Mouse (Mus musculus) spleen, adult 2 months (tissue): ENCODE measurements around the gene Mcts2. TPM values are rescaled to one million over a fixed set of nuclear protein-coding genes. Genes with fewer than 3 reads are reported as not detected.

Experiments used
- DNase-seq, 2 experiments: peaks; one replicate each; pipeline versions ENCODE4 v3.0.0 to v3.0.0-alpha.2; 2012 to 2021; ENCODE audit warnings: low spot score in 2 of 2, low read depth in 1 of 2
- H3K27ac ChIP-seq: fragments of 200-500 bp; 2 replicates; pipeline ENCODE4 v1.5.1; 2012; ENCODE audit warnings: low read length, inconsistent platforms; ENCODE audit not compliant: insufficient read depth
- H3K27me3 ChIP-seq: fragments of 200-500 bp; 2 replicates; pipeline ENCODE4 v1.6.1; 2012; ENCODE audit warnings: mild to moderate bottlenecking, moderate library complexity, low read length, inconsistent platforms; ENCODE audit not compliant: control insufficient read depth, insufficient read depth
- H3K36me3 ChIP-seq: fragments of 200-500 bp; 2 replicates; pipeline ENCODE4 v1.6.1; 2012; ENCODE audit warnings: mild to moderate bottlenecking, low read length, inconsistent platforms; ENCODE audit not compliant: control insufficient read depth, insufficient read depth
- H3K4me1 ChIP-seq: fragments of 200-500 bp; 2 replicates; pipeline ENCODE4 v1.6.1; 2011; ENCODE audit warnings: inconsistent platforms; ENCODE audit not compliant: control insufficient read depth, insufficient read depth, insufficient read length
- H3K4me3 ChIP-seq: fragments of 200-500 bp; 2 replicates; pipeline ENCODE4 v1.5.1; 2011; ENCODE audit warnings: mild to moderate bottlenecking, inconsistent platforms; ENCODE audit not compliant: insufficient read depth, insufficient read length; ENCODE audit errors: extremely low read depth
- CTCF ChIP-seq: fragments of 200-500 bp; IDR thresholded peaks from 2 replicates; pipeline ENCODE4 v1.5.1; 2011; ENCODE audit warnings: mild to moderate bottlenecking, inconsistent platforms; ENCODE audit not compliant: insufficient read depth, insufficient read length, insufficient replicate concordance; ENCODE audit errors: extremely low read depth
- POLR2A ChIP-seq: fragments of 200-500 bp; IDR thresholded peaks from 2 replicates; pipeline ENCODE4 v1.6.1; 2011; ENCODE audit warnings: low read depth, low read length, inconsistent platforms
- WGBS: fragments of 180-500 bp; shearing (Covaris S2); methylation state at CpG from one replicate; pipeline ENCODE4 v1.1.7; 2018; 5-methylcytosine and 5-hydroxymethylcytosine counted together
- polyA plus RNA-seq: library from polyadenylated mRNA; depleted of rRNA; stranded (reverse); fragments of >200 nt; gene quantifications from 2 replicates; pipeline ENCODE4 v1.2.3, GENCODE M21; 2012

Gene Mcts2
- polyA plus RNA-seq, 1 experiment = 1.5 TPM

DNA sequence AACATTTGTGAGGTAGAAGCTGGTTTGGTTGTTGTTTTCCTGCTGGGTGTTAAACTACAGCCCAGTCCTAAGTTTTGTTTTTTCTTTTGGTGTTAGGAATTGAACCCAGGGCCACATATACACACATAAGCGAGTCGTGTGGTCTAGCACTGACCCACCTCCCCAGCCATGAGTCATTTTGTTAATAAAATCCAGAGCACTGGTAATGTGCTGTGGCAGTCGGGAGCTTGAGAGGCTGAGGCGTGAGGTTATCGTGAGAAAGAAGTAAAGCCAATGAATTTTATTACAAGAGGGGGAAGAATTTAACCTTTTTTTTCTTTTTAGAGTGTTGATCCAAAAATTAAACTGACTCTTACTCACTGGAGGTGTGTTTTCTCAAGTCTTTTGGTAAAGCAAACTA, 3.7 kb upstream of the Mcts2 start:
- Histone ChIP-seq H3K4me3 (no peak overlapping the region), H3K36me3 (peaks cover 60% of the 10 kb centered on the region), H3K4me1 (no peaks in the 10 kb centered on the region), H3K27me3 (no peaks in the 10 kb centered on the region), H3K27ac (no peak overlapping the region)
- 91% methylated on average over 5 of the region's 5 CpGs for WGBS
- TF ChIP-seq CTCF (no peak), POLR2A (no peak)
- no peak for DNase-seq

DNA sequence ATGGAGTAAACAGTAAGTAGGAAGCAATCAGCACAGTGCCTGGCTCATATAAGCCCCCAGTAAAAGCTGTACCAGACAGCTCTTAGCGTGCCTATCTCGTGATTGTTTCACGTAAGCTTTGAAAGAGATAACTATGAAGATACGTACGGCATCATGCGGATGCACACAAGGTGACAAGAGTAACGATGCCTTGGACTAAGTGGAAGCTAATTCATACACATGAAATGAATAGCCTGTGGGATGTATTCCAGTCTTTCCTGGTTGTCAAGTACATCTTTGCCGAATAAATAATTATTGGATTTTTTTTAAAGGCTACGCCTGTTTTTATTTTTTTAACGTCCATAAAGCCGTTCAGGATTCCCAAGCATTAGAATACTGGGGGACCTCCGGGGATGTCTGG, 436 bp upstream of the Mcts2 start:
- peaks cover 66% of the 10 kb centered on the region for H3K36me3 ChIP-seq

DNA sequence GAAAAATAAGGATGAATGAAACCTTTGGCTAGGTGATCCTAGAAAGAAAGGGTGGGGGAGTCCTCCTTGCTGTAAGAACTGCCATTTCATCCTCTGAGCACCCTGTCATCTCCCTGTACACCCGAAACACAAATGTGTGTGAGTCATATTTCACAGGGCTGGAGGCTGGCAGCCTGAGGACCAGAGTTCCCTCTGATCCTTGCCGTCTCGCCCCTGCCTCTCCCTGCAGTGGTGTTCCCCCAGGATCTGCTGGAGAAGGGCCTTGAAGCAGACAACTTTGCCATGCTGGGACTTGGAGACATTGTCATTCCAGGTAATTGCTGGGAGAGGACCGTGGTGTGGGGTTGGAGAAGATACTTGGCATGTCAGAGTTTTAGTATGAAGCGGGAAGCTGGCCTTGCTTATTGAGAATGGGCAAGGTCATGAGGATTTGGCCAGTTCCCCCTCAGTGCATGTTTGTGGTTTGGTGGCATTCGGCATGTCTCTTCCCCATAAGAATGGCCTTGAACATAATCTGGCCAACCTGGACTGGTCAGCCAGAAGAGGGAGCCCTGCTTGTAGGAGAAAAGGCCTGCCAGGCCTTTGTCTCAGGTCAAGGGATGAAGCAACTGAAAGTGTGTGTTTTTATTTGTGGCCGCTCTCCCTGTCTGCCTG, 4.9 kb downstream of the Mcts2 start:
- TF ChIP-seq CTCF (no peak), POLR2A (no peak)
- 83% methylated on average over 7 of the region's 7 CpGs for WGBS
- H3K27me3 ChIP-seq = no peaks in the 10 kb centered on the region
- peaks cover 44% of the 10 kb centered on the region for H3K36me3 ChIP-seq
- DNase-seq = no peak
- no peaks in the 10 kb centered on the region for H3K4me1 ChIP-seq
- H3K4me3 ChIP-seq = no peak overlapping the region
- no peak overlapping the region for H3K27ac ChIP-seq

More for the DNA sequence above, 436 bp upstream of the Mcts2 start:
- H3K27me3 ChIP-seq = no peaks in the 10 kb centered on the region
- 93% methylated on average over 12 of the region's 12 CpGs for WGBS
- no peaks in the 10 kb centered on the region for H3K4me1 ChIP-seq
- no peak for DNase-seq
- H3K27ac ChIP-seq = no peak overlapping the region
- no peak for TF ChIP-seq POLR2A
- TF ChIP-seq CTCF = no peak
- H3K4me3 ChIP-seq = no peak overlapping the region

DNA sequence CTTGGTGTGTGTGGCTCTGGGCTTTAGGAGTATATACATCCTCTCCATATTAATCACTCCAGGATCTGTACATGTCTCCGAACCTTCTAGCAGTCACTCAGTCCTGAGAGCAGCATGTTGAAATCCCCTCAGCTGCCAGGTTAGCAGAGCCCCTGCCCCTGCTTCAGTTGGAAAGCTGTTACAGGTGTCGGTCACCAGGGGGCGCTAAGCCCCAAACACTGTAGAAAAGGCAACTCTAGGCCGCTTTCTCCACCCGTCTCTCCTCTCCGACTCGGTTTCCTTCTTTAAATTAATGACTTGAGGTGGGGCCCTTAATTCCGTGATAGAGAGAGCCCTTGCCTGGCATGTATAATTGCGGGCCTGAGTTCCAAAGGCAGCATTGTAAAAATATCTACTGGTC, 6.4 kb downstream of the Mcts2 start:
- H3K4me3 ChIP-seq = no peak overlapping the region
- H3K4me1 ChIP-seq = no peaks in the 10 kb centered on the region
- peak; percentile 32 to 33 for DNase-seq
- WGBS = 24% methylated on average over 9 of the region's 9 CpGs
- TF ChIP-seq POLR2A (no peak), CTCF (peak; percentile 85; the same call in 1 of the 2 replicates)
- peaks cover 40% of the 10 kb centered on the region for H3K36me3 ChIP-seq
- H3K27me3 ChIP-seq = no peaks in the 10 kb centered on the region
- H3K27ac ChIP-seq = no peak overlapping the region

DNA sequence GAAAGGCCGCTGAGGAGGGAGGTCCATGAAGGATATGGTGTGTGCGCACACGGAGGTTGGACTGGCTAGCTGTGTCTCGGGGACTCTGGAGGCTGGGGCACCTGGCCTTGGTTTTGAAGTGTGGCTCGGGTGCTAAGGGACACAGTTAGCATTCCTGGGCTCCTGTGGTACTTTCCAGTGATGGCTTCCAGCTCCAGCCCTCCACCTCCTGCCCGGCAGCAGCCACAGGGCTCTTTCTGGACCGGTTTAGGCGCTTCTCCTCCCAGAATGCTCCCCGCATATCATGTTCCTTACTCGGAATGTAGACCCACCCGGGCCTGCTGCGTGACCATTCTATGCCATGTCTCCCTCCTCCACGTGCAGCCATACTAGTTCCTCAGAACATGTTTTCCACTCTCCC, 6.9 kb downstream of the Mcts2 start:
- TF ChIP-seq CTCF (no peak), POLR2A (no peak)
- Histone ChIP-seq H3K4me3 (no peak overlapping the region), H3K27me3 (no peaks in the 10 kb centered on the region), H3K36me3 (peaks cover 39% of the 10 kb centered on the region), H3K27ac (no peak overlapping the region), H3K4me1 (no peaks in the 10 kb centered on the region)
- 92% methylated on average over 13 of the region's 13 CpGs for WGBS
- DNase-seq = no peak

DNA sequence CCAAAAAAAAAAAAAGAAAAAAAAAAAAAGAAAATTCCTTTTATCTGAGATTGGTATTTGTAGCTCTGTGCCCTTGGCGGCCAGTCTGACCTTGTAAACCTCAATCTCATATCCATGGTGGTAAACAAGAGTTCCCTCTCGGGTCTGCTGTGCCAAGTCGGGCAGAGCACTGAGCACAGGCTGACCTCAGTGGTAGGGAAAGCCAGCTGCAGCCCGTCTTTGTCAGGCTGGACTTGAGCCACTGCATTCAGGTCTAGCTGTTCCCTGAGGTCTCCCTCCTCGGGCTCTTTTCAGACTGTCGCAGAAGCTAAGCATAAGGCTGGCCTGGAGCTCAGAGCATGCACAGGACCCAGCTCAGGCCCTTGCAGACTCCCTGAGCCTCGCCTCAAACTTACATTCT, 7.9 kb downstream of the Mcts2 start:
- TF ChIP-seq CTCF = no peak
- TF ChIP-seq POLR2A = no peak
- DNase-seq = no peak
- H3K27me3 ChIP-seq = no peaks in the 10 kb centered on the region
- 90% methylated on average over 7 of the region's 7 CpGs for WGBS
- H3K27ac ChIP-seq = no peak overlapping the region
- no peaks in the 10 kb centered on the region for H3K4me1 ChIP-seq
- peaks cover 40% of the 10 kb centered on the region for H3K36me3 ChIP-seq
- H3K4me3 ChIP-seq = no peak overlapping the region

DNA sequence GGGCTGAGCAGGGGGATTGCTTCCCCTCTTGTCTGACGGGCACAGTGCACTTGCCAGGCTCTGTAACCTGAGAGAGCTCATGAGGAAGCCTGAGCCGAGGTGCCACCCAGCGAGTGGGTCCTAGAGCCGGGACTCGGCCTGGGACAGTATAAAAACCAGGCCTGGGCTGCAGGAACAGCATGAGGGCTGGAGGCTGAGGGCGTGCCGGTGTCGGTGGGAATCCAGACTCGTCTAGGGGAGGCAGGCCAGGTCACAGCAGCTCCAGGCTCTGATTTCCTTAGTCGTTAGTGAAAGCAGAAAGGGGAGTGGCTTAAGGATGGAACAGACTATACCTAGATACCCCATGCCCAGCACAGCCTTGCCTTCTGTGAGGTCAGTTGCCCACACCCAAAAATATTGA, 9.2 kb downstream of the Mcts2 start:
- no peak for DNase-seq
- WGBS = 82% methylated on average over 10 of the region's 10 CpGs
- no peak overlapping the region for H3K4me3 ChIP-seq
- TF ChIP-seq CTCF = no peak
- TF ChIP-seq POLR2A = no peak
- no peak overlapping the region for H3K27ac ChIP-seq
- H3K27me3 ChIP-seq = no peaks in the 10 kb centered on the region
- no peaks in the 10 kb centered on the region for H3K4me1 ChIP-seq
- H3K36me3 ChIP-seq = peaks cover 44% of the 10 kb centered on the region
